Mouse (Mus musculus) ES-Bruce4 (cell line): ENCODE results near the gene Gemin5.

Experiments
- CTCF ChIP-seq: IDR thresholded peaks from one replicate; pipeline ENCODE4 v1.8.1; 2011; ENCODE audit warnings: low read depth, low read length
- EP300 ChIP-seq: IDR thresholded peaks from 2 replicates; pipeline ENCODE4 v1.6.1; 2011; ENCODE audit warnings: low read depth, low read length; ENCODE audit not compliant: insufficient read depth
- POLR2A ChIP-seq: IDR thresholded peaks from one replicate; pipeline ENCODE4 v1.8.1; 2011; ENCODE audit warnings: low read length; ENCODE audit not compliant: insufficient read depth

DNA sequence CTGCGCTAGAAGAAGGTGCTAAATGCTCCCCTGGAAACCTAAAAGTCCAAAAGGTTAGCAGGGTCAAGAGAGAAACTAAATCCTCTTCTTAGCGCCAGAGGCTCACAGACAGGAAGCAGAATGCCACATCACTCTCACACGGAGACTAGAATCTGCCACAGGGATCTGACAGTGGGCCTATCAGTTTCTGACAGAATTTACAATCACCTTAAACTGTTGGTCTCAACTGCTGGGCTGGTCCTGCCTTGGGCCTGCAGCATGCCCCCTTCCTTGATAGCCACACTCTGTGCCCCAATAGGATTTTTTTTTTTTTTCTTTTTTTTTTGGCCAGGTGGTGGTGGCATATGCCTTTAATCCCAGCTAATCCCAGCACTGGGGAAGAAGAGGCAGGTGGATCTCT, 11.5 kb downstream of the Gemin5 start:
- TF ChIP-seq CTCF: no peak
- TF ChIP-seq POLR2A: no peak
- no peak for TF ChIP-seq EP300
